Comparison of ENCODE assay signal across 1 mouse cellular context in the genomic region with DNA sequence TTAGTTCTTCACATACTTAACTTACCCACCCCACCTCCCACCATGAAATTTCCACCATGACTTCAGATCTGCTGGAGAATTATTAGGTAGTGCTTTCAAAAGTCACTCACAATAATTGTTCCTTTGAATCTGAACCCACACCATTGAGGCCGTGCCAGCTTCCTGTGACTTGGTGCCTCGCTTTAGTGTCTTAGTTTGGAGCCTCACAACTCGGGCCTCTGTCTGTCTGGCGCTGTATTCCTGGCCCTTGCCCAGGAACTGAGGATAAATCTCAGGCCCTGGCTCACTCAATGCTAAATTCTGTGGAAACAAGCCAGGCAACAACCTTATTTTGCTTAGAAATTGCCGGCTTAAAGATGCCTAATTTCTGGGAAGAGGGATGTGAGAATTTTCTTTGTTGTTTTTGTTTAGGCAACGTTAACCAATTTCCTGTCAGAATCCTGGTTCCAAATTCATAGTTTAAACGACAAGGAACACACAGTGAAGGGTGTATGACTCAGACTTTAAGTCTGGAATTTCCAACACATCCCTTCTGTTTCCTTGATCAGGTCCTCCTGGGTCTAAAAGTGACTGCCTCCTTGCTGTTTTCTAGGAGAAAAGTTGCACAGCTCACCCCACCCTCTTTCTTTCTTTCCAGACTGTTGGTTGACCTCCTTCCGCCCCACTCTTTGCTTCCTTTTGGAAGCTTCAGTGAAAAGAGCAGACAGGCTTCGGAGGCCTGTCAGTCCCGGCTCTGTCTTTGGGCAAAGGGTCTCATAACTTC.
TF ChIP-seq lines count a peak whose summit lies in the region.

No protein-coding gene starts in this region.

TF ChIP-seq in C2C12, 6 proteins besides CTCF, POLR2A, EP300 and RAD21:
- TF ChIP-seq MYOD1 (IDR thresholded peaks at IDR 0.05; ENCODE audit: control insufficient read depth, insufficient read length, low read depth) (no peak), FOSL1 (IDR thresholded peaks at IDR 0.05; ENCODE audit: insufficient read depth, low read length, poor library complexity, severe bottlenecking) (no peak), MAX (IDR thresholded peaks at IDR 0.05) (no peak), CEBPB (IDR thresholded peaks at IDR 0.05; ENCODE audit: low read depth) (no peak), MYOG (IDR thresholded peaks at IDR 0.05; ENCODE audit: control insufficient read depth, extremely low read depth, insufficient read length) (no peak), USF1 (IDR thresholded peaks at IDR 0.05; ENCODE audit: low read depth) (no peak)
